Mouse (Mus musculus): ENCODE measurements around the gene Srsf11. TPM values are rescaled to one million over a fixed set of nuclear protein-coding genes. Genes with fewer than 3 reads are reported as not detected.

Srsf11 gene
- total RNA-seq, 2 experiments from 2014 or later: 65.3 to 95.1 TPM

GRCm38 (mm10) chr3:157993322-157993721 lies 43.1 kb downstream of the Srsf11 start:
- no peak for DNase-seq

DNA sequence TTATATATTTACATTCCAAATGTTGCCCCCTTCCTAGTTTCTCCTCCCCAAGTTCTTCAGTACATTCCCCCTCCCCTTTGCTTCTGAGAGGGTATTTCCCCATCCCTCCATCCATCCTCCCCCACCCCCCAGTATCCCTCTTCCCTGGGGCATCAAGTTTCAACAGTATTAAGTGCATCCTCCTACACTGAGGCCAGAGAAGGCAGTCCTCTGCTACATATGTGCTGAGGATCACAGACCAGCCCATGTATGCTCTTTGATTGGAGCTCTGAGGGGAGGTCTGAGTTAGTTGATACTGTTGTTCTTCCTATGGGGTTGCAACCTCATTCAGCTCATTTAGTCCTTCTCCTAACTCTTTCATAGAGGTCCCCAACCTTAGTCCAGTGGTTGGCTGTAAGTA lies 56.8 kb downstream of the Srsf11 start:
- DNase-seq: no peak

DNA sequence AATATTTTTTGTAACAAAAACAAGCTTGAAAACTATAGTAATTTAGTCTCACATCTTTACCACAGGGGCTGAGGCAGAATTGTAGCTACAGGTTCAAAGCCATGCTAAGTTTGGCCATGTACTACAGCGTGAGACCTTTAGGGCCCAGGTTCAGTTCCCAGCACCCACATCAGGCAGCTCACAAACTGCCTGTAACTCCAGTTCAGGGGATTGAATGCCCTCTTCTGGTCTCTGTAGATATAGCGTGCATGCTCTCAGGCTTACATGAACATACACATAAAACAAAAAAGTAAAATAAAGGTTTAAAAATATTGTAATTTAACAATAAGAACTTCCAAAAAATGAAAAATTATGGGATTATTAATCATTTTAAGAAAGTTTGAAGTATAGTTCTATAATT lies 63.2 kb downstream of the Srsf11 start:
- DNase-seq: no peak

GRCm38 (mm10) chr3:157971151-157971550 lies 65.3 kb downstream of the Srsf11 start:
- DNase-seq: no peak

Other genes starting within 250 kb of the Srsf11 start
- gene Cth, start 111.6 kb downstream of the Srsf11 start, total RNA-seq (2021): under 1 TPM; 0.61 to 0.82 TPM
- 10 to 100 TPM; 30.0 to 36.3 TPM for gene Ankrd13c, start 89.4 kb downstream of the Srsf11 start, total RNA-seq (2021)
- gene Lrrc40, start within 50 bp of the Srsf11 start, total RNA-seq (2021): 10 to 100 TPM; 10.1 to 11.3 TPM

Data from gastrocnemius, postnatal 10 days (tissue).